Mouse (Mus musculus) cerebellum, adult 18-20 months (tissue): ENCODE measurements around the gene Phrf1.
A peak's percentile ranks its signal among the peaks of the same experiment; 100 is the strongest.
"Not testable (repeated sequence)": the region's sequence is repeated elsewhere in the genome, so short reads cannot be mapped to it uniquely, and the experiment has no call there.

Experiments
- DNase-seq, 2 experiments: peaks; one replicate each; pipeline ENCODE4 v3.0.0; 2021

The Phrf1 gene

DNA sequence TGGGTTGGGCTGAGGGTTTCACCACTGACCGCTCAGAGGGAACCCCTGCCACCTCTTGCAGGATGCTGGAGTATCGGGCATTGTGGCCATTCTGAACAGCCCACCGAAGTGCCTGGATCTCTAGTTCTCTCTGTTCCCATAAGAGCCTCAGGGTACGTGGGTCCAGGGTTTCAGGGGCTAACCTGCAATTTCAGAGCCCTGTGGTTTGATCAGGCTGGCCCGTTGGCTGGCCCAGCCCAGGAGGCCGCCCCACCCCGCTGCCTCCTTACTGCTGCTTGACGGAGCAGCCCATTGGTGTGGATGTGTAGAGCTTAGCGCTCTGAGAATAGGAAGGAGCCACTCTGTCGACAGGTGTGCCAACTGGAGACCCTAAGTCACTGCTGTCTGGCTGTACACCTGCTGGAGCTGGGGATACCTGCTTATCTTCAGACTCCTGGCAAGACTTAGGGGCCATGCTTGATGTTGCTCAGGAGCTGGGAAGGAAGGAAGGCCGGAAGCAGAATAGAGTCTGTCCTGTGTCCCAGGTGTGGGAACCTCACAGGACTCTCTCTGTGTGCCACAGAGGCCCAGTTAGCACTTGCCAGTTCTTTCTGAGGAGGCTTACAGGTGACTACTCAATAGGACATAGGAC lies 14.9 kb upstream of the Phrf1 start, which contains the start of gene Lmntd2:
Gene Lmntd2, minus strand, starts transcription at position 476 of the 631 bp plus-strand sequence.
- DNase-seq = no peak

DNA sequence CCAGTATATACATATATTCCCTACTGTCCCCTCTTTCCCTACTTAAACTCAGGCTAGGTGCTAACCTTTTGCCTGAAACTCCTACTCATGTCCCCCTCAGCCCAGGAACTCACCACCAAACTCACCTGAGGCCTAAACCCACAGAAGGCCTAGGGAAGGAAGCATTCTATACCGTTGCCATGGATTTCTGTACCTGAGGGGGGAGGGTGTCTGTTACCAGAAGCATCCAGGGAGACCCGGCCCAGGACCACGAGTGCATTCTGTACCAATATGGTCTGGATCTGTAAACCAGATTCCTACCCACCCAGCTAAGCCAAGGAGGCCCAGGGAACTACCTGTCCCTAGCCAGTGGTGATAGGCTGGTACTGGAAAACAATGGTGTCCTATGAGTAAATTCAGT lies 14.3 kb upstream of the Phrf1 start:
- DNase-seq = no peak

DNA sequence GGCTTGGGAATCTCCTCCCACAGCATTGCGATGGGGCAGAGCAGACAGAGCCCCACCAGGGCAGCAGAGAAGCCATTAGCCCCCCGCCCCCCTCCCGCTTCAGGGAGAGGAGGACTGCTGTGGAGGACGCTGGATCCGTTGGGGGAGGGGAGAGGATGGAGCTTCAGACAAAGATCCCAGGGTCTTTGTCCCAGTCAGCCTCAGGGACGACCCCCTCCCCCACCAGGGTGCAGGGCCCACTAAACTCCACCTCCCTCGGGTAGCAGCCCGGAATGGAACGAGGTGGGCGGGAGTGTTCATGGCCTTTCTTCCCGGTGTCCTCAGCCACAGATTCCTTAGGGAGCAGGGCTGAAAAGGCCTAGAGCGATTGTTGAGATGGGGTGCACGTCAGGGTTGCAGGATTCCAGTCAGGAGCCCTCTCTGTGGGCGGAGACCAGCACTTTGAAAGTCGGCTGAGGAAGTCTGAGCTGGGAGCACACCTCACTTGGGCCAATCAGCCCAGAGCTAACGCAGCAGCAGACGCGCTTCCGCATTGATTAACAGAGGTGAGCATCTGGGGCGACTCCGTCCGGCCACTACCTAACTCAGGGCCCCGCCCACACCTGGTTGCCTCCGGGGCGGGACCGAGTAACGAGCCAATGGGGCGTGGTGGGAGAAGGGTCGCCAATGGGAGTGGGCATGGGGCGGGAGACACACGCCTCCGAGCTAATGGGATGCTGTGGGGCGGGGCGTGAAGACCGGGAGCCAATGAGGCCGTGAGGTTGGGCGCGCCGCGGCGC lies 13.3 kb upstream of the Phrf1 start, which contains the start of gene Rassf7:
Gene Rassf7, plus strand, starts transcription at position 760 of the 779 bp plus-strand sequence.
- DNase-seq = peak; percentile 85 to 94

DNA sequence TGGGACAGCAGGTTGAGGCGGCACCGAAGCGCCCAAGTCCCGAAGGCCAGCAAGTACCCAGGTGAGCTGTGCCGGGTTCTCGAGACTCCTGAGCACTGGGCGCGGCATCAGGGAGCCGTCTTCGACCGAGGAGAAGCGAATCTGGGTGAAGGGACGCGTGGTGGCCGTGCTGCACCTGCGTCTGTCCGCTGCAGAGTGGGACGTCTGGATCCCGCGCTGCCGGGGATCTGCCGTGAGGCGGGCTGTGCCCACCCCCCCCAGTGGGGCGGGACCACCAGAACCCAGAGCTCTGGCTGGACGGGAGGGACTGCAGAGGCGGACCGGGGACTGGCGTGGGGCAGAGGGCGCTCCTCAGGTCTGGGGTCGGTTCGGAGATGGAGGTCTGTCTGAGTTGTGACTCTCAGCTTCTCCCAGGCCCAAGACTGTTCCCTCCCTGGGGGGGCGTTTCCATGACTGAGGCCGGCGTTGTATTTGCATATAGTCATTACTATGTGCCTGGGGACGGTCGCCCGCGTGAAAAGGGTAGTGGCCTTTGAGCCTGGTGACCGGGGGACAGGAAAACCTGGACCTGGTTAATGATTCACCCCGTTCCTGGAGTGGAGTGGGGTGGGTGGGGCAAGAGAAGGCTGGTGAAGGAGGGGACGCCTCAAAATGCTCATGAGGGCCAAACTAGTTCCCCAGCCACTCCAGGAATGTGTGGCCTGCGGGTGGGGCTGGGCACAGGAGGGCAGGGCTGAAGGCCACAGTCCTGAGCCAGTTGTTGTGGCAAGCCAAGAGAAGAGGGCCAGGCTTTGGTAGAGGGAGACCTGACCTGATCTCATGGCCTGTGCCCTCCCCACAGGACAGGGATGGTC lies 12.5 kb upstream of the Phrf1 start:
- DNase-seq = no peak

DNA sequence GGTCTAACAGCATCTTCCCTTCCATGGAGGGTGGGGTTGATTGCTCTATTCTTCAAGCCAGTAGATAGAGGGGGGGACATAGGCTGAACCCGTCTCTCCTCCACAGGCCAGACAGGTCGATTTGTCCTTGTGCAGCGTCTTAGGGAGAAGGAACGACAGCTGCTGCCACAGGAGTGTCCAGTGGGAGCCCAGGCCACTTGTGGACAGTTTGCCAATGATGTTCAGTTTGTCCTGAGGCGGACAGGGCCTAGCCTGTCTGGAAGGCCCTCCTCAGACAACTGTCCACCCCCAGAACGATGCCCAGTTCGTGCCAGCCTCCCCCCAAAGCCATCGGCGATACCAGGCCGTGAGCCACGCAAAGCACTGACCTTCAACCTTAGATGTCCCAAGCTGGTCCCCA lies 11.7 kb upstream of the Phrf1 start:
- DNase-seq = no peak

DNA sequence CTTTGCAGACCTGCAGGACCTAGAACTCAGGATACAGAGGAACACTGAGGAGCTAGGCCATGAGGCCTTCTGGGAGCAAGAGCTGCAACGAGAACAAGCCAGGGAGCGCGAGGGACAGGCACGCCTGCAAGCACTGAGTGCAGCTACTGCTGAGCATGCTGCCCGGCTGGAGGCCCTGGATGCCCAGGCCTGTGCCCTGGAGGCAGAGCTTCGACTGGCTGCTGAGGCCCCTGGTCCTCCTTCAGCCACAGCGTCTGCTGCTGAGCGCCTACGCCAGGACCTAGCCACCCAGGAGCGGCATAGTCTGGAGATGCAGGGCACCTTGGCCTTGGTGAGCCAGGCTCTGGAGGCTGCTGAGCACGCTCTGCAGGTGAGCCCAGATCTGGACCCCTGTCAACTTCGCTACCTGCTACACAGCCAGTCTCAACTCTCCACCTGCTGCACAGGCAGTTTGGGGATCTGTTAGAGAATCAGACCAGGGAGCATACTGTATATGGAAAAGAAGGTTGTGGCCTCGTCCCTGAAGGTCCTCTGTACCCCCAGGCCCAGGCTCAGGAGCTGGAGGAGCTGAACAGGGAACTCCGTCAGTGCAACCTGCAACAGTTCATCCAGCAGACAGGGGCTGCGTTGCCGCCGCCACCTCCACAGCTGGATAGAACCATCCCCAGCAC lies 11.1 kb upstream of the Phrf1 start:
- DNase-seq = no peak

DNA sequence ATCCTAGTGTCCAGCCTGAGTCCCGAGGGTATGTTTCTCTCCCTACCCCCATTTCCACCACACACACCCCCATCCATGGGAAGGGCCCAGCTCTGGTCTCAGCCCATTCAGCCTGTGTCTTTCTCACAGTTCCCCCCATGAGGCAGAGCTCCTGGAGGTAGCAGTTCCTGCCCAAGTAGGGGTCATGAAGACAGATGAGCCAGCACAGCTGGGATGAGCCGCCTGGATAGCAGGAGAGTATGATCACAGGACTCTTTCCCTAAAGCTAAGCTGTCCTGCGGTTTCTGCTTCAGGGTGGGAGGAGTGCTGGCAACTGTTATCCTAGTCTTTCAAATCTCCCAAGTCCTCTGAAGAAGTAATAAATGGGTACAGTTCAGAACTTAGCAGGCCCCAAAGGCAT lies 10.4 kb upstream of the Phrf1 start:
- no peak for DNase-seq

DNA sequence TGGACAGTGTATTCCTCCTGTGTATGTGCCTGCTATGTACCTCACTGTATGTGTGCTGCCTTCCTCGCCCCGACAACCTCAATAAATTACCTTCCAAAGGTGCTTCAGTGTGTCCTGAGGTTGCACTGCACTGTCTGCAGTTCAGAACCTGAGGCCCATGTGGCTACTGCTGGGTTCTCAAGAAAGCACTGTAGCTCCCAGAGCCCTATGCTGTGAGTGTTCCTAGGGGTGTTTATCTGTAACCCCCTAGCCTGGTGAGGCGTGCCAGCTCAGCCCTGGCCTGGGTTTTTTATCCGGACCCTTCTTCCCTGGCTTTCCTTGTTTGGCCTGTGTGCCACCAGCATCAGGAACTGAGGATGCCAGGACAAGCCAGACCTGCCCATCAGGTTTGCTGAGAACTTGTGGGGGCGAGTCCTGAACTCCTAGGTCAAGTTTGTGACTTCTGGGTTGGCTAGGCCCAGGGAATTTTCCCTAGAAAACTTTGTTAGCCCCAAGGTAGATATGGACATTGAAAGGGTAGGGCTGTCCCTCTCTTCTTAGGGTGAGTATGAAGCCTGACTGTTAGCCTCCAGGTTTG lies 9.9 kb upstream of the Phrf1 start:
- DNase-seq = no peak

DNA sequence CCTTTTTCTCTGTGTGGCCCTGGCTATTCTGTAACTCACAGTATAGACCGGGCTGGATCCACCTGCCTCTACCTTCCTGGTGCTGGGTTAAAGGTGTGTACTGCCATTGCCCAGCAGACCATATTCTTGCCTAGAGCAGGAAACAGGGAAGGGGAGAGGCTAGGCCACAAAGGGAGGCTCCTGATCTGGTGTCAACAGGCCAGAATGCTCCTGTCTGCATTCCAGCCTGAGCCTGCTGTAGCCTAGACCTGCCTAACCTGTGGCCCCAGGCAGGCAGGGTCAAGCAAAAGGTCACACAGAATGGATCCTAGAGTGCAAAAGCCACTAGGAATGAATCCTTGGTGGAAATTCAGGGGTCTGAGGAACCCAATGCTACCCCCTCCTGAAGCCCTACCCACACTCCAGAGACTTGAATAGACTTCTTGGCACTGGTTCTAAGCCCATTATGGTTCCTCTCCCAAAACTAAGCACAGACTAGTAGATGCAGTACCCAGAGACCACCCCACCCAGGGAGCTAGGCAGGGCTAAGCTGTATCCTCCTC lies 9.0 kb upstream of the Phrf1 start:
- no peak for DNase-seq

DNA sequence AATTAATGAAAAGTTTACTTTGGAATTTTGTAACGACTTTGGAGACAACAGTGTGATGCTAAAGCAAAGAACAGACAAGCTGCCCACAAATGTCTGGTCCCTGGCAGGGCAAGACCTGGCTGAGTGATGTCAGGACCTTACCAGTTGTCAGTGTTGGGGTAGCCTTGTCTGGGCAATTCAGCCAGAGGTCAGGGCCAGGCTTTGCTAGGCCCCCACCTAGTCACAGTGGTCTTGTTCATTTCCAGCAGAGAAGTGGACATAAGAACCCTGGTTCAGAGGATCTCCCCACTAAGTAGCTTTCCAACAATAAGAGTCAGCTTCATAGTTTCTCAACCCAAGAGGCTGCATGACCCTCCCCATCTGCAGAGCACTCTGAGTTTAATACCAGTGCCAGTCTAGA lies 8.2 kb upstream of the Phrf1 start:
- no peak for DNase-seq

DNA sequence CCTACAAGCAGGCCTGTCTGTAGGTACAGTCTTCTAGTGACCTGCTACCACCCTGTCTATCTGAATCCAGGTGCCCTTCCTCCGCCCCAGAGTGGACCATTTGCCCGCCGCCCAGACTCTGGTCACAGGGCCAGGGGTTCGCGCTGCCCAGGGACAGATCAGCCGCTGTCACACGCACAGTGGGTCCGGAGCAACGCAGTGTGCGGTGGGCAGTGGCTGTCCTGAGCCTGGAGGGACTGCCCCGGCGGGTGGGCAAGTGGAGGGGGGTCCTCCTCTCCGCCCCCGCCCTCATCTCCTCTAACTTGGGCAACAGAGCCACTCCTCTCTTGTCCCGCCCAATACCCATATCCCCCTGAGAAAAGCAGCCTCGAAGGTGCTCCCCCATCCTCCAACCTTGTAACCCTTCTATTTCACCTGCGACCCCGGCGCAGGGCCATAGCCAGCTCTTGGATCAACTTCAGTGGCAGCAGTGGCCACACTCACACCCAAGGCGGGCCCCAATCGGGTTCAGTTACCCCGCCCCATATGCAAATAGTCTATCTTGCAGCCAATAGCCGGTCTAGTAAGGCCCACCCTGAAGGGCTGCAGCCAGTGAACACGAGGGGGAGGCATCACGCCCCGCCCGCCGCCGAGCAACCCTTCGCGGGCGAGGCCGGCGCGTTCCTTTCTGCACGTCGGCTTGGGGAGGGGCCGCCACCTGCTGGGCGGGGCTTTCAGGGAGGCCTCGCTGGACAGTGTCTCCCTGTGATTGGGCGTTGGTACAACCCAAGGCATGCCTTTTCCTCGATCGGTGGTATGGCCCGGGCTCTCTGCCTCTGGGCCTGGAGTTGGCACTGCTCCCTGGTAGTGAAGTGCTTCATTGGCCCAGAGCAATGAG lies 7.1 kb upstream of the Phrf1 start:
- peak; percentile 86 to 92 for DNase-seq

DNA sequence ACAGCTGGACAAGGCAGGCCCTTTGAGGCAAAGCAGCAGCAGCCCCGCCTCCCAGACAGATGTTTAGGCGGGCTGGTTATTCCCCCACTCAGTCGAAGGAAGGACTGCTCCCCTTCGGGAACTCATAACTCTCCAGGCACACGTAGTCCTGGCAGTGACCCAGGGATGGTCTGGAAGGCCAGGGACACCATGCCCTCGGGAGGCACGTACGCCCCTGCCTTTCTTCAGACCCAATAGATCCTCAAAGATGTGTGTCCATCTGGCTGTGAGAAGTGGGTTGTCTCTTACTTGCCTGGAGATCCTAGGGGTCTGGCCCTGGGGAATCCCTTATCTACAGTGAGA lies 6.5 kb upstream of the Phrf1 start:
- DNase-seq = no peak

DNA sequence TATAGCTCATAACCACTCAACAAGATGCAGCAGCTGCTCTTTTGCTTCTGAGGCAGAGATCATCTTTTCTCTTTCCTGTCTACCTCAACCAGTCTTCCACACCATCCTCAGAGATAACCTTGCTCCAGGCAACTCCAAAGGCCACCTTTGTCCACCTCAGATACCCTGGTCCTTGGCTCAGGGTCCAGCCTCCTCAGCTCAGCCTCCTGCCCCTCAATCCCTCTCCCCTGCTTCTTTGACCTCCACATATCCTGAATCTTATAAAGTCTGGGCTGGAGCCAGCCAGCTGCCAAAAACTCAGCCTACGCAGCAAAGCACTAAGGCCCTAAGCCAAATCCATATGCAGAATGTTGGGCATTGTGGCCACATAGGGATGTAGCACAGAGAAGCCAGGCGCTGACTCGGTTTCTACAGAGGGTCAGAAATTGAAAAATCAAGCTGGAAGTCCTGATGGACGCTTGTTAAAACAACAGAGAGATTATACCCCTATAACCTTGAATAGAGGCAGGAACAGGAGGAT lies 5.8 kb upstream of the Phrf1 start:
- DNase-seq = no peak

DNA sequence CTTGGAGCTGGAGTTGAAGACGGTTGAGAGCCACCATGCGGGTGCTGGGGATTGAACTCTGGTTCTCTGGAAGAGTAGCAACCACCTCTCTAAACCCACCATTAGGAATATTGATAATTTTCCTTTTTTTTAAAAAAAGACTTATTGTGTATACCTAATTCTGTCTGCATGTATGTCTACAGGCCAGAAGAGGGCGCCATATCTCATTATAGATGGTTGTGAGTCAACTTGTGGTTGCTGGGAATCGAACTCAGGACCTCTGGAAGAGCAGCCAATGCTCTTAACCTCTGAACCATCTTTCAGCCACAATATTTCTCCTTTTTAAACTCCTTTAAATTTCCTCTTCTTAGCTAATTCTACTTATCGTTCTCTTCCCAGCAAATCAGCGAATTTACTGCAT lies 2.0 kb upstream of the Phrf1 start:
- no peak for DNase-seq

DNA sequence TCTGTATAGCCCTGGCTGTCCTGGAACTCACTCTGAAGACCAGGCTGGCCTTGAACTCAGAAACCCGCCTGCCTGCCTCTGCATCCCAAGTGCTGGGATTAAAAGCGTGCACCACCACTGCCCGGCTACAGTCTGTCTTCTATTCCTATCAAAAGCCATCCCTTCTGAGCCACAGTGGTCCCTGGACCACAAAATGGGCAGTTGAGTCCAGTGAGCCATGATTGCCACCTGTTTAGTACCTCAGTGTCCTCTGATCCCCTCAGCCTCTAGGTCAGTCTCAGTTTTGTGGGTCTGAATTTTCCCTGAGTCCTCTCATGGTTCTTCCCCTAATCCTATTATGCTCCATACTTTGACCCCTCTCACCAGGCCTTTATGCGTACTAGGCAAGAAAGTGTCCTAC lies 788 bp upstream of the Phrf1 start:
- no peak for DNase-seq

DNA sequence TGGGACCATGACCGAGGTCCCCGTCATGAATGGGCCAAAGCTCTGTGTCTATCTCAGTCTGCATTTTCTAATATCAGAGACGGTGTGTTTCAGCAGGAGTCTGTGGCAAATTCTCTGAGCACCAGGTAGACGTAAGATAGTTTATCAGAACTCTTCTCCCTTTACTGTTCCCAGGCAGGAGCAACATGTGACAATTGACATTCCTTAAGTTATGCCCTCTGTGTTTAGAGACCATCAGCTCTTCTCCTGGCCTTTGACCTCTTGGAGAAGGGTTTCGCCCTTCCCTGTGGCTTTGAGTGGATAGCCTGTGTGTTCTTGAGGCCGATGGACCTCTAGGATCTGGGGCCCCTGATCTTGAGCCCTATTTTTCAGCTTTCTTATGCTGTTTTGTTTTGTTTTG lies 1.1 kb downstream of the Phrf1 start:
- no peak for DNase-seq

DNA sequence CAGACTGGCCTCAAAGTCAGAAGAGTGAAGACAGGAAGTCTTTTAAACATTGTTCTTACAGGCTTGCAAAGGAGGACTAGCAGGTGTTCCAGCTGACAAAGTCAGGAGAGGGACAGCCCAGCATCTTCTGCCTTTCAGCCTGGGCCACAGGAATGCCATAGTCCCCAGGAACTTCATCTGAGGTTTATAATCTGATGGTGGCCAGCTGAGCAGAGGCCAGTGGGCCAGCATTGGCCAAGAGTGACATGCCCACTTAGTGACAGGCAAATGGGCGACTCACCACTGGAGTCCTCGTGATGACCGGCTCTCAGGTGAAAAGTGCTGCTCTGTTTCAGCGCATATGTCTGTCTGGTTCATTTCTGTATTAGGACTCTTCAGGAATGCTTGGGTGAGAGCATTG lies 2.0 kb downstream of the Phrf1 start:
- no peak for DNase-seq

DNA sequence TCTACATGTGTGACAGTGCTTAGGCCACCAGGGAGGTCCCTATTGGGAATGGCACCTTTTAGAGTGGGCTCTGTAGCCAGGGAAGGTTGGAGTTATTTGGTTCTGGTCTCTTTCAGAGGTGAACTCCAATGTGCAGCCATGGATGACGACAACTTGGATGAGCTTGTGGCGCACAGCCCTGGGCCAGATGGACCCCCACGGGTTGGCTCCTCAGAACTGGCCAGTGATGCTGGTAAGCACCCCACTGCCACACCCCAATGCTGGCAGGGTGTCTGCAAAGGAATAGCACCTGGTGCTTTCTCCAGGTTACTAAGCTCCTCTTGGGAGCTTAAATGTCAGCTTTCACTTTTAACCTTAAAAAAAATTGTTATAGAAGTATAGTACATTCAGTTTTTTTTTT lies 2.5 kb downstream of the Phrf1 start:
- peak; percentile 34 to 40 for DNase-seq

DNA sequence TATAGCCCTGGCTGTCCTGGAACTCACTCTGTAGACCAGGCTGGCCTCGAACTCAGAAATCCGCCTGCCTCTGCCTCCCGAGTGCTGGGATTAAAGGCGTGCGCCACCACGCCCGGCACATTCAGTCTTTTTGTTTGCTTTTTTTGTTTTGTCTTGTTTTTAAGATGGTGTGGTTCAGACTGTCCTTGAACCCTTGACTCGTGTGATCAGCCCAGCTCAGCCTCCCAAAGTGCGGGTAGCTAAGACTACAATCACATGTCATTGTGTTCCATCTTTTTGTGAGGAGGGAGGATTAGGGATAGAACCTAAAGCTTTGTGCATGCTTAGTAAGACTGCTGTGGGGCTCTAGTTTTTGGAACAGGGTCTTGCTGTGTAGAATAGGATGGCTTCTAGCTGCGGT lies 3.0 kb downstream of the Phrf1 start:
- DNase-seq = no peak

DNA sequence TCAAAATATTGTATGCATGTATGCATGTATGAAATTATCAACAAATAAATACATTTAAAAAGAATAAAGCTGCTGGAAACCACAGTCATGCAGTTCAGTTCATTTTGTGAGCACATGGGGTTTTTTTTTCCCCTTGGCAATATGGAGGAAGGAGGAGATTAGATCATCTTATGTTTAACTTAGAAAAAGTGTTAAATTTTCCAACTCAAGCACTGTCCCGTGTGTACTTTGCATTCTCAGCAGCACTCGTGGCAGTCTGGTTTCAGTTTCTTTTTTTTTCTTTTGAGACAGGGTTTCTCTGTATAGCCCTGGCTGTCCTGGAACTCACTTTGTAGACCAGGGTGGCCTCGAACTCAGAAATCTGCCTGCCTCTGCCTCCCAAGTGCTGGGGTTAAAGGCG lies 21.9 kb downstream of the Phrf1 start:
- DNase-seq = not testable (repeated sequence)

DNA sequence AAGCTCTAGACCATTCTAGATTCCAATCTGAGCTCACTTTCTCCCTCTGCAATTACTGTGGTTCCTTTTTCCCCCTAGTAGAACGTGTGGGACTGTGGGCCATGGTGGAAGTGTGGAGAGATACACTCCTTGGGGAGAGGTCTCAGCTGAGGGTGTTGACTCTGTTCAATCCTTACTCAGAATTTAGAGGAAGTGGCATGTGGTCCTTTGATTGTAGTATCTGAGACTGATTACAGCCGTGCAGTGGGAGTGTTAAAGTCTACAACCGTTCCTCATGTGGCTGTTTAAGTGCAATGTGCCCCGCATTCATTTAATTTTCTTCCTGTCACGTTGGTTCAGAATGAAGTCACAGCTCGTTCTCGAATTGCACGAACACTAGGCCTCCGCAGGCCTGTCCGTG lies 27.6 kb downstream of the Phrf1 start:
- DNase-seq = no peak
